Mouse (Mus musculus) liver, adult 2 months (tissue): ENCODE results near the gene Cd163.

Source experiments
- CTCF ChIP-seq: fragments of 200-500 bp; IDR thresholded peaks from 2 replicates; pipeline ENCODE4 v1.5.1; 2011; ENCODE audit warnings: low read depth, low read length, control low read depth
- POLR2A ChIP-seq: fragments of 200-500 bp; IDR thresholded peaks from 2 replicates; pipeline ENCODE4 v1.6.1; 2011; ENCODE audit warnings: low read length, control low read depth; ENCODE audit not compliant: insufficient read depth; ENCODE audit errors: extremely low read depth

GRCm38 (mm10) chr6:124260198-124260931 lies 44.1 kb upstream of the Cd163 start:
- peak; percentile 91 for TF ChIP-seq CTCF
- no peak for TF ChIP-seq POLR2A
